Mouse (Mus musculus) CH12.LX (cell line): ENCODE measurements around the gene Hnf1a. TPM values are rescaled to one million over a fixed set of nuclear protein-coding genes. Genes with fewer than 3 reads are reported as not detected.

ENCODE experiments used
- DNase-seq: peaks from one replicate; pipeline ENCODE4 v3.0.0-alpha.2; 2013; ENCODE audit errors: extremely low read depth
- H3K27ac ChIP-seq: 2 replicates; pipeline ENCODE4 v1.5.1; 2012; ENCODE audit warnings: low read depth, mild to moderate bottlenecking, control low read depth, moderate library complexity; ENCODE audit not compliant: insufficient read depth
- H3K27me3 ChIP-seq: replicated peaks from 2 replicates; pipeline ENCODE3; 2012; ENCODE audit warnings: inconsistent platforms
- H3K36me3 ChIP-seq, 2 experiments: replicated peaks in 1 of 2; 2 replicates each; pipeline versions ENCODE3 to v1.6.1; 2012; ENCODE audit warnings: inconsistent platforms in 1 of 2, low read length in 1 of 2, mild to moderate bottlenecking in 1 of 2, mixed read lengths in 1 of 2, moderate library complexity in 1 of 2; ENCODE audit not compliant: control insufficient read depth in 1 of 2, insufficient read depth in 1 of 2
- H3K4me1 ChIP-seq, 2 experiments: 2 replicates each; pipeline ENCODE4 v1.6.1; 2012; ENCODE audit warnings: inconsistent platforms in 1 of 2, moderate library complexity in 1 of 2; ENCODE audit not compliant: insufficient read depth in 2 of 2, control insufficient read depth in 1 of 2
- H3K4me2 ChIP-seq: 2 replicates; pipeline ENCODE4 v1.6.1; 2012; ENCODE audit warnings: low read depth, mild to moderate bottlenecking, control low read depth; ENCODE audit not compliant: poor library complexity, insufficient read depth, severe bottlenecking
- H3K4me3 ChIP-seq, 3 experiments: fragments of 150-350 bp in 1 of 3; sonication (generic) in 1 of 3; replicated peaks in 1 of 3; 2 replicates each; pipeline versions ENCODE3 to v1.5.1; 2011 to 2012; ENCODE audit warnings: low read depth in 2 of 3, low read length in 2 of 3, mild to moderate bottlenecking in 2 of 3, moderate library complexity in 2 of 3, control low read depth in 1 of 3, improper control_type of control experiment in 1 of 3, inconsistent platforms in 1 of 3, mixed read lengths in 1 of 3; ENCODE audit not compliant: poor library complexity in 1 of 3
- H3K79me2 ChIP-seq: replicated peaks from 2 replicates; pipeline ENCODE4 v1.6.1; 2012; ENCODE audit warnings: mild to moderate bottlenecking, moderate library complexity; ENCODE audit not compliant: control insufficient read depth, poor library complexity, insufficient read depth, severe bottlenecking; ENCODE audit errors: extremely low read depth
- H3K9ac ChIP-seq: 2 replicates; pipeline ENCODE4 v1.6.1; 2012; ENCODE audit warnings: low read depth, mild to moderate bottlenecking, control low read depth, moderate library complexity; ENCODE audit not compliant: insufficient read depth
- H3K9me3 ChIP-seq: replicated peaks from 2 replicates; pipeline ENCODE3; 2012; ENCODE audit warnings: low read length, inconsistent platforms, mixed read lengths
- BHLHE40 ChIP-seq: IDR thresholded peaks from 2 replicates; pipeline ENCODE4 v1.6.1; 2011; ENCODE audit warnings: mild to moderate bottlenecking, low read depth, low read length, improper control_type of control experiment
- CHD2 ChIP-seq: IDR thresholded peaks from 2 replicates; pipeline ENCODE4 v1.6.1; 2011; ENCODE audit warnings: low read length, improper control_type of control experiment
- GABPA ChIP-seq: IDR thresholded peaks from 2 replicates; pipeline ENCODE4 v1.6.1; 2012; ENCODE audit warnings: low read depth, low read length, improper control_type of control experiment, inconsistent platforms; ENCODE audit not compliant: insufficient replicate concordance
- JUN ChIP-seq: IDR thresholded peaks from 2 replicates; pipeline ENCODE4 v1.6.1; 2011; ENCODE audit warnings: low read depth, mild to moderate bottlenecking, low read length, improper control_type of control experiment, moderate library complexity; ENCODE audit not compliant: insufficient read depth
- MAFK ChIP-seq: IDR thresholded peaks from 2 replicates; pipeline ENCODE4 v1.6.1; 2011; ENCODE audit warnings: low read length, improper control_type of control experiment; ENCODE audit not compliant: insufficient replicate concordance
- MAZ ChIP-seq: IDR thresholded peaks from 2 replicates; pipeline ENCODE4 v1.6.1; 2012; ENCODE audit warnings: low read depth, mild to moderate bottlenecking, inconsistent platforms, low read length, improper control_type of control experiment, moderate library complexity
- MEF2A ChIP-seq: IDR thresholded peaks from 2 replicates; pipeline ENCODE4 v1.6.1; 2014; ENCODE audit warnings: low read depth, mild to moderate bottlenecking, inconsistent platforms, low read length, improper control_type of control experiment, borderline replicate concordance
- NELFE ChIP-seq: IDR thresholded peaks from 2 replicates; pipeline ENCODE4 v1.6.1; 2011; ENCODE audit warnings: low read depth, low read length, improper control_type of control experiment
- NRF1 ChIP-seq: IDR thresholded peaks from 2 replicates; pipeline ENCODE4 v1.6.1; 2014; ENCODE audit warnings: low read depth, mild to moderate bottlenecking, inconsistent platforms, low read length, improper control_type of control experiment, moderate library complexity
- POLR2AphosphoS2 ChIP-seq: IDR thresholded peaks from 2 replicates; pipeline ENCODE4 v1.6.1; 2011; ENCODE audit warnings: low read depth, low read length, improper control_type of control experiment
- RCOR1 ChIP-seq: conservative IDR thresholded peaks from 2 replicates; pipeline ENCODE4 v1.6.1; 2012; ENCODE audit warnings: low read depth, mild to moderate bottlenecking, inconsistent platforms, low read length, improper control_type of control experiment
- SIN3A ChIP-seq: IDR thresholded peaks from 2 replicates; pipeline ENCODE4 v1.6.1; 2012; ENCODE audit warnings: low read length, improper control_type of control experiment, inconsistent platforms
- SMC3 ChIP-seq: IDR thresholded peaks from 2 replicates; pipeline ENCODE4 v1.6.1; 2011; ENCODE audit warnings: low read depth, low read length, improper control_type of control experiment
- TBP ChIP-seq: conservative IDR thresholded peaks from 2 replicates; pipeline ENCODE4 v1.6.1; 2011; ENCODE audit warnings: low read depth, low read length, improper control_type of control experiment
- TCF12 ChIP-seq: IDR thresholded peaks from 2 replicates; pipeline ENCODE4 v1.6.1; 2014; ENCODE audit warnings: low read depth, mild to moderate bottlenecking, inconsistent platforms, low read length, improper control_type of control experiment
- UBTF ChIP-seq: IDR thresholded peaks from 2 replicates; pipeline ENCODE4 v1.6.1; 2012; ENCODE audit warnings: low read depth, mild to moderate bottlenecking, inconsistent platforms, low read length, improper control_type of control experiment, moderate library complexity
- USF2 ChIP-seq: conservative IDR thresholded peaks from 2 replicates; pipeline ENCODE4 v1.6.1; 2011; ENCODE audit warnings: low read depth, low read length, improper control_type of control experiment
- ZC3H11A ChIP-seq: IDR thresholded peaks from 2 replicates; pipeline ENCODE4 v1.6.1; 2012; ENCODE audit warnings: low read depth, mild to moderate bottlenecking, inconsistent platforms, low read length, improper control_type of control experiment
- ZKSCAN1 ChIP-seq: IDR thresholded peaks from 2 replicates; pipeline ENCODE4 v1.6.1; 2012; ENCODE audit warnings: low read depth, inconsistent platforms, low read length, improper control_type of control experiment, borderline replicate concordance
- dilution Hi-C: fragments of 300-500 bp; cut with MboI; formaldehyde crosslinking; loops from 2 replicates; pipeline ENCODE4 v1.14.3; 2020; ENCODE audit warnings: low sequenced_read_pairs; ENCODE audit not compliant: extremely low pct_unique_long_range_greater_than_20kb, extremely low pct_ligation_motif_present
- in situ Hi-C: fragments of 300-500 bp; cut with MboI; formaldehyde crosslinking; loops from 3 replicates; pipeline ENCODE4 v1.14.3; 2019; ENCODE audit warnings: low sequenced_read_pairs, low pct_ligation_motif_present, low pct_unique_long_range_greater_than_20kb, mixed read lengths
- polyA plus RNA-seq: library from polyadenylated mRNA; unstranded; fragments of >175 nt; gene quantifications from 2 replicates; pipeline ENCODE4 v1.2.1, GENCODE M21; 2012; ENCODE audit warnings: low read depth; ENCODE audit not compliant: insufficient read length
- total RNA-seq, 2 experiments: library from RNA; depleted of rRNA; stranded (reverse); fragments of 300-350 nt in 1 of 2; fragments of >200 nt in 1 of 2; gene quantifications; 2 replicates each; pipeline ENCODE4 v1.2.3; 2012 to 2014

Hnf1a gene
- total and polyA plus RNA-seq, 3 experiments, result not detected

GRCm38 (mm10) chr5:115008307-115008706, 37.4 kb upstream of the Hnf1a start:
- Histone ChIP-seq H3K27ac (no peak overlapping the region), H3K4me3 (no peak overlapping the region), H3K4me2 (no peak overlapping the region), H3K9ac (no peak overlapping the region), H3K79me2 (peaks cover 20% of the 10 kb centered on the region), H3K9me3 (no peaks in the 10 kb centered on the region), H3K36me3 (peaks cover 0 to under 1% of the 10 kb centered on the region in 2 experiments), H3K4me1 (peaks cover 9 to 39% of the 10 kb centered on the region in 2 experiments), H3K27me3 (no peaks in the 10 kb centered on the region)
- no peak for DNase-seq
- dilution Hi-C loops (no loop called here), in situ Hi-C loops (no loop called here)
- TF ChIP-seq SIN3A (no peak), GABPA (no peak), POLR2AphosphoS2 (no peak), BHLHE40 (no peak), ZKSCAN1 (no peak), UBTF (no peak), NELFE (no peak), MEF2A (no peak), SMC3 (no peak), JUN (no peak), MAZ (no peak), RCOR1 (no peak), ZC3H11A (no peak), TBP (no peak), MAFK (no peak), NRF1 (no peak), TCF12 (no peak), USF2 (no peak)

GRCm38 (mm10) chr5:115007768-115008167, 36.9 kb upstream of the Hnf1a start:
- Histone ChIP-seq H3K9ac (no peak overlapping the region), H3K9me3 (no peaks in the 10 kb centered on the region), H3K4me1 (peaks cover 6 to 39% of the 10 kb centered on the region in 2 experiments), H3K27me3 (no peaks in the 10 kb centered on the region), H3K4me2 (no peak overlapping the region), H3K36me3 (no peaks in the 10 kb centered on the region), H3K79me2 (peaks cover 15% of the 10 kb centered on the region), H3K4me3 (no peak overlapping the region), H3K27ac (no peak overlapping the region)
- no peak for TF ChIP-seq CHD2
- dilution Hi-C loops (no loop called here), in situ Hi-C loops (no loop called here)
- DNase-seq, result no peak
